Mouse (Mus musculus) limb, embryonic 11.5 days (tissue): ENCODE data around the gene Hes3. TPM values are rescaled to one million over a fixed set of nuclear protein-coding genes. Genes with fewer than 3 reads are reported as not detected.

ENCODE experiments used
- ATAC-seq: fragments of 200-750 bp; cut with Nextera tagmentation; 2 replicates; pipeline ENCODE4 v1.8.0; 2017; ENCODE audit warnings: low read depth; ENCODE audit not compliant: insufficient number of reproducible peaks, low FRiP score, low TSS enrichment
- DNase-seq: peaks from one replicate; pipeline ENCODE4 v3.0.0-alpha.2; 2015; ENCODE audit warnings: low spot score
- H3K27ac ChIP-seq: fragments of 300-500 bp; sonication (generic); replicated peaks from 2 replicates; pipeline ENCODE4 v1.5.1; 2014; ENCODE audit warnings: low read depth, mild to moderate bottlenecking, low read length
- H3K27me3 ChIP-seq: fragments of 300-500 bp; sonication (generic); 2 replicates; pipeline ENCODE4 v1.6.1; 2014; ENCODE audit warnings: mild to moderate bottlenecking, low read length, mixed read lengths; ENCODE audit not compliant: control insufficient read depth, insufficient read depth
- H3K36me3 ChIP-seq: fragments of 300-500 bp; sonication (generic); 2 replicates; pipeline ENCODE4 v1.6.1; 2014; ENCODE audit warnings: mild to moderate bottlenecking, low read length, moderate library complexity, mixed read lengths; ENCODE audit not compliant: control insufficient read depth, insufficient read depth
- H3K4me1 ChIP-seq: fragments of 300-500 bp; sonication (generic); 2 replicates; pipeline ENCODE4 v1.6.1; 2014; ENCODE audit warnings: low read length, mixed read lengths; ENCODE audit not compliant: control insufficient read depth, insufficient read depth
- H3K4me2 ChIP-seq: fragments of 300-500 bp; sonication (generic); 2 replicates; pipeline ENCODE4 v1.6.1; 2014; ENCODE audit warnings: low read depth, mild to moderate bottlenecking, moderate library complexity; ENCODE audit not compliant: severe bottlenecking
- H3K4me3 ChIP-seq: fragments of 300-500 bp; sonication (generic); 2 replicates; pipeline ENCODE4 v1.5.1; 2014; ENCODE audit warnings: low read depth, low read length
- H3K9ac ChIP-seq: fragments of 300-500 bp; sonication (generic); 2 replicates; pipeline ENCODE4 v1.6.1; 2014; ENCODE audit warnings: mild to moderate bottlenecking, low read length
- H3K9me3 ChIP-seq: fragments of 300-500 bp; sonication (generic); 2 replicates; pipeline ENCODE4 v1.6.1; 2016; ENCODE audit warnings: low read length; ENCODE audit not compliant: control insufficient read depth
- WGBS: fragments of 180-500 bp; shearing (Covaris S2); extraction: QIAGEN DNeasy Blood & Tissue Kit; methylation state at CpG from one replicate; pipeline ENCODE4 v1.1.7; 2014; 5-methylcytosine and 5-hydroxymethylcytosine counted together
- polyA plus RNA-seq: library from polyadenylated mRNA; unstranded; fragments of >200 nt; fragmentation: Nextera tagmentation; extraction: Ambion mirVana; gene quantifications from 2 replicates; pipeline ENCODE4 v1.2.1, GENCODE M21; 2014

Hes3 gene
- polyA plus RNA-seq, 1 experiment from 2014 or later = not detected

DNA sequence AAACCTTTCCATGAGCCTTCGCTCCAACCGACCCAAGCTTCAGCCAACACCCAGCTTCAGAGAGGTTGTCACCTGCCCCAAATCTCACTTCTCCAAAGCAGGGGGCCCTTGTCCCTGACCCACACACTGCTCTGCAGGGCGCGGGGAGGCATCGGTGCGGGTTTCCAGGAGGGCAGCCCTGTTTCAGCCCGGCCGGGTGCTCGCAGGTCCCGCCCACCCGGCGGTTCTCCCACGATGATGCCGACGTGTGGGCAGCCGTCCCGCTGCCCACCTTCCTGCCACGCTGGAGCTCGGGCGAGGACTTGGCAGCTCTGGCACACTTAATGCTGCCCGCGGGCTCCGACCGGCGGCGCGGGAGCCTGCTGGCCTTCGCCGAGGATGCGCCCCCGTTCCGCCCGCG is 8.7 kb downstream of the Hes3 start:
- peak overlapping the region; percentile 45; the same call in 1 of the 2 replicates for H3K4me2 ChIP-seq
- no peak overlapping the region for H3K27ac ChIP-seq
- no peak overlapping the region for H3K9ac ChIP-seq
- peak overlapping the region; percentile 17 for H3K4me3 ChIP-seq
- peaks cover 9% of the 10 kb centered on the region for H3K4me1 ChIP-seq
- WGBS = 15% methylated on average over 34 of the region's 34 CpGs
- peaks cover 70% of the 10 kb centered on the region for H3K27me3 ChIP-seq
- DNase-seq (no peak), ATAC-seq (peak; percentile 4; the same call in 1 of the 2 replicates)
- H3K36me3 ChIP-seq = no peaks in the 10 kb centered on the region
- no peaks in the 10 kb centered on the region for H3K9me3 ChIP-seq

GRCm38 (mm10) chr4:152281601-152282000 is 9.9 kb downstream of the Hes3 start:
- 44% methylated on average over 15 of the region's 15 CpGs for WGBS
- no peaks in the 10 kb centered on the region for H3K36me3 ChIP-seq
- peaks cover 61% of the 10 kb centered on the region for H3K27me3 ChIP-seq
- no peak for DNase-seq
- no peak for ATAC-seq
- no peak overlapping the region for H3K9ac ChIP-seq
- H3K4me1 ChIP-seq = peaks cover 9% of the 10 kb centered on the region
- H3K27ac ChIP-seq = no peak overlapping the region
- no peak overlapping the region for H3K4me2 ChIP-seq
- H3K9me3 ChIP-seq = no peaks in the 10 kb centered on the region
- no peak overlapping the region for H3K4me3 ChIP-seq

GRCm38 (mm10) chr4:152278986-152279385 is 12.5 kb downstream of the Hes3 start:
- peaks cover 16% of the 10 kb centered on the region for H3K4me1 ChIP-seq
- no peaks in the 10 kb centered on the region for H3K36me3 ChIP-seq
- 92% methylated on average over 23 of the region's 23 CpGs for WGBS
- no peak overlapping the region for H3K4me2 ChIP-seq
- H3K27me3 ChIP-seq = peaks cover 53% of the 10 kb centered on the region
- ATAC-seq (no peak), DNase-seq (no peak)
- no peak overlapping the region for H3K9ac ChIP-seq
- no peak overlapping the region for H3K27ac ChIP-seq
- no peak overlapping the region for H3K4me3 ChIP-seq
- no peaks in the 10 kb centered on the region for H3K9me3 ChIP-seq

DNA sequence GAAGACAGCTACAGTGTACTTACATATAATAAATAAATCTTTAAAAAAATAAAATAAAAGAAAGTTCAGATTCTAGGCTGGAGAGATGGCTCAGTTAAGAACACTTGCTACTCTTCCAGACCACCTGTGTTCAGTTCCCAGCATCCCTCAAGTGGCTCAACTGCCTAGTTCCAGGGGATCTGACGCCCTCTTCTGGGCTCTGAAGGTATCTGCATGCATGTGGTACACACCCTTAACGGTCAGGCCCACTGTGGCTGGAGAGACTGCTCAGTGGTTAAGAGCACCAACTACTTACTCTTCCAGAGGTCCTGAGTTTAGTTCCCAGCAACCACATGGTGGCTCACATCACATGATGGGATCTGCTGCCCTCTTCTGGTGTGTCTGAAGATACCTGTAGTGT is 13.5 kb downstream of the Hes3 start:
- Histone ChIP-seq H3K9ac (no peak overlapping the region), H3K4me1 (peaks cover 21% of the 10 kb centered on the region), H3K27me3 (peaks cover 42% of the 10 kb centered on the region), H3K4me2 (no peak overlapping the region), H3K9me3 (no peaks in the 10 kb centered on the region), H3K36me3 (no peaks in the 10 kb centered on the region), H3K27ac (no peak overlapping the region), H3K4me3 (no peak overlapping the region)
- DNase-seq = no peak
- WGBS = 66% methylated on average over 2 of the region's 2 CpGs
- no peak for ATAC-seq

DNA sequence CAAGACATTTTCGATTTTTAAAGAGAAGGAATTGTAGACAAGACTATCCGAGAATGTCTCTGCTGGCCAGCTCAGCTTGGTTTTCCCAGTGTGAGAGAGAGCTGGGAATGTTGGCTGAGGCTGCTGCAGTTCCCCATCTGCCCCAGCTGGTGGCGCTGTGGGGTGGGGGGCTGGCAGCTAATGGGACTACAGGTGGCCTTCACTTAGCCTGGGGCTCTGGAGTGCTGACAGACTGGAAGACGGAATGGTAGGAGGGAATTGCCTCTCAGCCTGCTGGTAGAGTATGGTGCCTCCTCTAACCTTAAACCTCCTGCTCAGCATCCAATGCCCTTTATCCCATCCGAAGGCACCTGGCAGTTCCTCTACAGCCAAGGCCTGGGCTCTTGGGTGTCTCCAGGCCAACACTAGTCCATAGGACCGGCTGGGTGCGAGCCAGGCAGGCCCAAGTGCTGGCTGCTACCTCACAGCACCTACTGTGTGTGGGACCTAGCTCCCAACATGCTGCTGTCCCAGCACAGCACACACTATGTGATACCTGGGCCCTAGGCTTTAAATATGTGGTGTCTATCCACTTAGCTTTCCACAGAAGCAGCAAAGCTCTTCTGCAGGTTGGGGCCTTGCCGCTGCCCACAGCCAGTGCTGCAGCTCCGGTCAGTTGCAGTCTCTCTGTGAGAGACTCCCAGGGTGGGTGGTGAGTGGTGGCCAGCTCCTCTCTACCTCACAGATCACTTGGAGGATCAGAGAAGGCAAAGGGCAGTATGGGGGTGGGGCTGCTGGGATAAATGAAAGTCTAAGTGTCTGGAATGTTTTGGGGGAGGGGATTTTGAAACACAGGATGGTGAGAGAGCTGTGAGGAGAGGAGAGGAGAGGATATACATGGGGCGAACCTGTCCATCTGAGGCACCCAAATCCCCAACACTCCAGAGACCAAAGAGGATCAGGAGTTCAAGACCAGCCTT is 14.8 kb downstream of the Hes3 start:
- Histone ChIP-seq H3K9me3 (no peaks in the 10 kb centered on the region), H3K4me3 (no peak overlapping the region), H3K27me3 (peaks cover 30% of the 10 kb centered on the region), H3K9ac (no peak overlapping the region), H3K27ac (no peak overlapping the region), H3K4me2 (no peak overlapping the region), H3K4me1 (peaks cover 28% of the 10 kb centered on the region), H3K36me3 (no peaks in the 10 kb centered on the region)
- WGBS = 51% methylated on average over 10 of the region's 10 CpGs
- DNase-seq = peak; percentile 67
- ATAC-seq = no peak

- Histone ChIP-seq H3K4me3 (peak overlapping the region; percentile 50), H3K9me3 (no peaks in the 10 kb centered on the region), H3K36me3 (no peaks in the 10 kb centered on the region), H3K9ac (peak overlapping the region; percentile 67), H3K4me2 (peak overlapping the region; percentile 97), H3K27ac (no peak overlapping the region), H3K27me3 (peaks cover 19% of the 10 kb centered on the region), H3K4me1 (peaks cover 29% of the 10 kb centered on the region)
- DNase-seq (peak; percentile 54), ATAC-seq (peak; percentile 49; the same call in 1 of the 2 replicates)
- WGBS = under 1% methylated on average over 20 of the region's 20 CpGs
Observed at GRCm38 (mm10) chr4:152274681-152275131, 16.8 kb downstream of the Hes3 start.

- ATAC-seq (peak; percentile 68), DNase-seq (peak; percentile 71)
- Histone ChIP-seq H3K9ac (peak within 1 kb of the TSS; percentile 67), H3K4me2 (peak within 1 kb of the TSS; percentile 97), H3K27me3 (peaks cover 18% of the 10 kb centered on the region), H3K36me3 (no peaks in the 10 kb centered on the region), H3K4me3 (peak within 1 kb of the TSS; percentile 50), H3K9me3 (no peaks in the 10 kb centered on the region), H3K27ac (peak within 1 kb of the TSS; percentile 56; the same call in 1 of the 2 replicates), H3K4me1 (peaks cover 29% of the 10 kb centered on the region)
- under 1% methylated on average over 41 of the region's 48 CpGs for WGBS
Observed at GRCm38 (mm10) chr4:152273621-152274236, 17.7 kb downstream of the Hes3 start, which contains the start of gene Gpr153. Gene Gpr153, plus strand, starts transcription at chr4:152274232.

GRCm38 (mm10) chr4:152273191-152273590 is 18.3 kb downstream of the Hes3 start:
- ATAC-seq (no peak; the same call in 1 of the 2 replicates), DNase-seq (no peak)
- H3K4me2 ChIP-seq = no peak overlapping the region
- H3K27ac ChIP-seq = no peak overlapping the region
- H3K4me1 ChIP-seq = peaks cover 29% of the 10 kb centered on the region
- WGBS = 29% methylated on average over 3 of the region's 3 CpGs
- 0 out of 2 replicates have a peak overlapping the region, but pooled peaks have one; percentile 50 for H3K4me3 ChIP-seq
- H3K27me3 ChIP-seq = peaks cover 18% of the 10 kb centered on the region
- no peaks in the 10 kb centered on the region for H3K36me3 ChIP-seq
- no peaks in the 10 kb centered on the region for H3K9me3 ChIP-seq
- H3K9ac ChIP-seq = no peak overlapping the region
